Mouse (Mus musculus): ENCODE measurements at regions not wholly inside any gene's neighbourhood (a gene's known extent, or its start where the extent isn't known, plus 50 kb on each side); places are given as distances from the start of the nearest gene placed in this dataset.

DNA sequence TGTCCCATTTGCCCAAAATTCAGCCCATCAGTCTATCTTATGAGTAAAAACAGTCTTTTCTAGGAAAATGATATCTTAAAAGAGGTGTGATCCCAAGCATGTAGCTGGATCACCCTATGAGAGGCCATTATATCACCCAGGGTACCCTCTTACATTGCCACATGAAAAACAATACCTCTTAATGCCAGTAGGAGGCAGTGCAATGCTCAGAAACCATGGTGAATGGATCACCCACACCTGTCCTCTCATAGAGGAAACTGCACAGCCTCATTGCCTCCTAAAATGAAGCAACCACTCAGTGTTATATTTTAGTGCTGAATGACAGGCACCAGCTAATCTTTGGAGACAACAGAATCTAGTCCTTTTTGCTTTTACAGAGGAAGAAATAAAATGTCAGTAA is 114.0 kb upstream of the Nxt1 start:
- DNase-seq (ENCODE audit: low read depth), result peak; percentile 5

DNA sequence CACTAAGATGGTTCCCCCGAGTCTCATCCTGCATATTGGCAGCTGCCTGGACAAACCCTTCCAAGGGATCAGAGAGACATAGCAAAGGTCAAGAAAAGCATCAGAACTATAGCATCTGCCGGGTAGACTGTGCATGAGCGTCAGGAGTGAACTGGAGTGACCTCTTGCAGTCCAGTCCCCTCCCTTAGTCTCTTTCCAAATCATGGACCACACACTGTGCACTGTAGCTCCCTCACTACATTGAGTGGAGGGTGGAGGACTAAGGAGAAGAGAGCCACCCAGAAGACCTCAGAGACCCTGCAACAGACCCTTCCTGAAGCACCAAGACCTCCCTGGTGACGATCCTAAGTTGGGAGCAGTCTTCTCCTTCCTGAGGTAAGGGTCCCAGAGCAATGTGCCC is 107.8 kb upstream of the Cd93 start:
- DNase-seq (ENCODE audit: low read depth), result no peak

DNA sequence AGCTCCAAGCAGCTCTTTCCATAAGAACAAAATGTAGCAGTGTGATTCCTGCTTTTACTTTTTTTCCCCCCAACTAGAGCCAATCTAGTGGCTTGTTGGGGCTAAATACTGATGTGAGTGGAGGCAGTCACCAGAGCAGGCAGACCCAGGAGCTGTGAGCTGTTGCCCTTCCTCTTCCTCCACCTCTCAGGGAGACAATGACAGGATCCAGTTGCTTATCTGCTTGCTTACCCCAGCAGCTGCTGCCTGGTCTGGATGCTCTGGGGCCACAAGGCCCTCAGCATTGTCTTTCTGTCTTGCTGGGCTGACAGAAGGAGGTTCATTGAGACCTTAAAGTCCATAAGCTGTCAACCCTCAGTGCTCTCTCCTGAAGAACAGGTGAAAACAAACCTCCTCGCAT is 106.3 kb upstream of the Cd93 start:
- no peak for DNase-seq (ENCODE audit: low read depth)

DNA sequence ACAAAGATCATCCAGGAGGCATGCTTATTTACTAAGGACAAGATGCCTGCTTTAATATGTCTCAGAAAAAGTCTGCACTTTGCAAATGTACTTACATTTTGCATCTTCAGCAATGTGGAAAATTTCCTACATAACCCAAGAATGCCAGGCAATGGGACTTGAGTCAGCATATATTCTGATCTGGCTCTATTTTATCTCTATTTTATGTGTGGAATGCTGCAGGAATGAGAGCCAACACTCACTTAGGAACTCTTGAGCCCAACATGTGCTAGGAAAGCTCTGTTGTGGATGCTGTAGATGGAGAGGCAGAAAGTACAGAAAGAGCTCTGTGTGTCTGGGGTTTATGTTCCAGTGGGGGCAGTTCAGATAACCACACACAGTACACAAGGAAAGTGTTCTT is 99.0 kb upstream of the Cd93 start:
- DNase-seq (ENCODE audit: low read depth), result no peak

DNA sequence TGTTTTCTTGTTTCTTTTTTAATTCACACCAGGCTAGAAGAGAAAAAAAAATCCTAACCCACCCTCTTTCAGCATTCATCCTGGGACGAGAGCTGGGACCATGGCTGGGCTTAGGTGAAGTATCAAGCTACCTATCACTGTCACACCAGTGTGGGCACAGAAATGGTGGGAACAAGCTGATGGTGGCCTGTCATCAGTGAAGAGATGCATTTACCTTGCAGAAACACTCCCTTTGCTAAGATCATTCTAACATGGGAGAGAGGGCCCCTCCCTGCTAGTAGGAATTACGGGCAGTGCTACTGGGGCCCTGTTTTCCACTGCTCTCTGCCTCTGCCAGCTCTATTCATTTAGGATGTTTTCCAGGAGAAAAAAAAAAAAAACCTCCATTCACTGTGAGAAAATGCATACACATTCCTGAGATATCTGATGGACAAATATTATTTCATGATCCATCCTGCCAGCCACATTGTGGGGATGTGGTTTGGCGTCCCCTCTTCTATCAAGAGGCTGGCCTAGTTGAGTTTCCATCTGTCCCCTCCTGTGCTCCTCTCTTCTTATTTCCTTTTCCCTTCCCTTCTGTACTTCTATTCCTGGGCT is 94.6 kb upstream of the Cd93 start:
- DNase-seq (ENCODE audit: low read depth), result no peak

DNA sequence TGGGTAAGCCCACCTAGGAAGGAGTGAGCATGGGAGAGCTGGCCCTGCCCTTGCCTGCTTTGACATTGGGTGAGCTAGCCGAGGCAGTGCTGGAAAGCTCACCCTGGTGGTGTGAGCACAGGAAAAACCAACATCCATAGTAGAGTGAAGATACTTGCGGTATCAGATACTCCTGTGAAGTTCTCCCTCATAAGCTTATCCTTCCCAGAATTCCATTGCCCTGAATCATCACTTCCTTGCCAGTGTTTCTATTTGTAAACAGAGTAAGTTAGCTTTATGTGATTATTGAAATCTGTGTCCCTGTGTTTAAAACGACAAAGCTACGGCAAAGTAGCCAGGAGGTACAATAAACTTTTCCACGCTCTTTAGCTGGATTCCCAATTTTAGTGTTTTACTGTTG is 93.9 kb upstream of the Cd93 start:
- no peak for DNase-seq (ENCODE audit: low read depth)

DNA sequence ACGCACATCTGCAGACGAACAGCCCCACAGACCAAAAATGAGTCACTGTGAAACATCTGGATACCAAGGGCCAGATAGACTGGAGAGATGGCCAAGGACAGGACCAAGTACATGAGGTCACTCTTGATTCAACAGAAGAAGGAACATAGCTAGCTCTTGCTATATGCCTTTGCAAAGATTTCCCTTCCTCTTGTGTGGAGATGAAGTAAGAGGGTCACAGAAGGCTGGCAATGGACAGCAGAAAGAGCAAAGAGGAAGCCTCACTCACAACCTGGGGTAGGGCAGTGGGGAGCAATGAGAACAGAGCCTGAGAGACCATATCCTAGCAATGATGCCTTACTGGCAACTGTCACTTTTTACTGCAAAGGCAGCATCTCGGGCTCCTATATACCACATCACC is 93.2 kb upstream of the Cd93 start:
- no peak for DNase-seq (ENCODE audit: low read depth)

DNA sequence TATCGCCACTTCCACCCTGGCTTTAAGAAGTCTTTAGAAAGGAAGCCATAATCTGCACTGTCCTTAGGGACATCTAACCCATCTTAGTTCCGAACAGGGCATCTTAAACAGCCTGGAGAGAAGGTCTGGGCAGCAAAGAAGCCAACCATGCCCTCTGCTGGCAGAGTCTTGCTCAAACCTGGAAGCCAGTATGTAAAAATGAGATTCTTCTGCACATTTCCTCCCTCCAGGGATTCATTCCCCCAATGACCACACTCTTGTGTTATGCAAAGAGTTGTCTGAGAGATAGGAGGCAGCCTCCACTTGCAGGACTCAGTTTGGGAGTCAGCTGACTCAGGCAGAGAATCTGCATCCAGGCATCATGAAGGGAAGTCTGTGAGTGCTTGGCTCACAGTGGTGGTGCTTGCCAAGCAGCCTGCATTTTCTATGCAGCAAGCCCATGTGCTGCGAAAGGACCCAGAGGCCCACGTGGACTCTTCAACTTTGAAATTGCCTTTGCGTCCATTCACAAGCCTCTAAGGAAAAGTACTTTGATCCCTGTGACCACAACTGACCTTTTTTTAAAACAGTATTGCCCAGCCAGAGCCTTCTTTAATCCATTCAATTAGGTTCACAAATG is 92.3 kb upstream of the Cd93 start:
- DNase-seq (ENCODE audit: low read depth), result no peak

DNA sequence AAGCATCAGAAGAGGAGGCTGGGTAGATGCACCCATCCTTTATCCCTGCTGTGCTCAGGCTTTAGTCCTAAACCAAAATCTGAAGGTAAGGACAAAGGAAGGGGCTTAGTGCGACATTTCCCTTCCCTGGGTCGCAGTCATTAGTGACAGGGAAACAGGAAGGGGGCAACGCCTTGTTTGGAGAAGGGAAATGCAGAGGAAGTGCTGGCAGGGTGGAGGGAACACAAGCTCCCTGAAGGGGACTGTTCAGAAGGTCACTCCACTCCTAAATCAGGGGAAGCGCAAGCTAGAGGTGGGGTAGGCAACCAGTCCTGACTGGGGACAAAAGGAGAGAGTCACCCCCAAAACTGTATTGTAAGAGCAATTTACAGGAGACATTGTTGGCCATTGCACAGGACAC is 88.7 kb upstream of the Cd93 start:
- no peak for DNase-seq (ENCODE audit: low read depth)

DNA sequence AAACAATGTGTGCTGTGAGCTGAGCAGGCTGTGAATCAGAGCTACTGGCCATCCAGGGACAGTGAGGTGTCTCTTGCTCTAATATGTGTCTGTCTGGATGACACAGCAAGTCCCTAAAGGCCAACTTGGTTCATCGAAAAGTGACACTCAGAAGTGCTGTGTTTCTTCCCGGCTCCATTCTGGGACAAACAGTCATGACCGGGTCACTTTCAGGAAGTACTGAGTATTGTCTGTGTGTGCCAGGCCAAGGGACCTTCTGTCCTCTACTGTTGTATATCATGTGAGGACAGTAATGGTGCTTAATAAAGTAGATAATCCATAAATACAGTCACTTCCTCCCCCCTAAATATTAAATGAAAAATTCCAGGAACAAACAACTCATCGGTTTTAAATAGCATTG is 87.2 kb upstream of the Cd93 start:
- no peak for DNase-seq (ENCODE audit: low read depth)

DNA sequence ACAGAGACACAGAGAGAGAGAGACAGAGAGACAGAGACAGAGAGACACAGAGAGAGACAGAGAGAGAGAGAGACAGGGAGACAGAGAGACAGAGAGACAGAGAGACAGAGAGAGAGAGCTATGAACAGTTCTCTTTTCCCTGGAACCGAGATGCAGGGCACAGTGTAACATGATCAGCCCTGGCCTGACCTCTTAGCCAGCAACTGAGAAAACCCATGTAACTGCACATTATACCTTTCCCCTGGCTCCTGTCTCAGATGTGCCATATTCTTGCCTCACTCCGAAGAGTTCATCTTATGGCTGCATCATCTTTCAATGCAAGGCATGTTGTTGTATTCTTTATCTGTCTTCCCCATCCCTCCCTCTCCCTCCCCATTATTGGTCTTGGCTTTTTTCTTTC is 86.5 kb upstream of the Cd93 start:
- no peak for DNase-seq (ENCODE audit: low read depth)

DNA sequence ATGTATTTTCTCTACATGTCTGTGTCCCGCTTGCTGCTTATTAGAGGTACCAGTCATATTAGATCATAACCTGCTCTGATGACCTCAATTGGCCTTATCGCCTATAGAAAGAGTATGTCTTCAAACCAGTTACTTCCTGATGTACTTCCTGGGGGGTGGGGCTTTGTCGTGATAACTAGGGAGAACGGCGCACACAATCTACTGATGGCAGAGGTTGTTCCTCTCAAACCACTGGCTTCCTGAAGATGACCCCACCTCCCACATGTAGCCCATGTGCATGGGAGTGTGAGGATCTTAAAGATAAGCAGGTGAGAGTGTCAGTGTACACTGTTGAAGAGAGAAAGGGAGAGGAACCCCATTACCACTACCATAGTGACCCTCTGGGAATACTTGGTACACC is 84.4 kb upstream of the Cd93 start:
- DNase-seq (ENCODE audit: low read depth), result no peak

DNA sequence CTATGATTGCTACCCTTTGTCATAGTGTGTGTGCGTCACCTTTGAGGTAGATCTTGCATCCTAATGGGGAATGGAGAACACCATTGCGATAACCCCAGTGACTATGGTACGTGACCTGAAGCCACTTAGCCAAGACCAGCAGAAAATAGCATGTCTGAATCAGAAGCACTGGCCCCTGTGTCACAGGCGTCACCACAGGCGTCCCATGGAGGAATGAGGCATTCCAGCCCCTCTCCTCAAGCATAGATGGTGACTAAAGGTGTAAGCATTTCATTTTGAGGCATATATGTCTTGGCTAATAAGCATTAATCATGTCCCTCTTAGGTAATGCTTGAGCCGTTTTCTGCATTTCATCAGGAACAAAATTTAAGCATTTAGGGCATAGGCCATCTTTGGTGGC is 82.1 kb upstream of the Cd93 start:
- no peak for DNase-seq (ENCODE audit: low read depth)

DNA sequence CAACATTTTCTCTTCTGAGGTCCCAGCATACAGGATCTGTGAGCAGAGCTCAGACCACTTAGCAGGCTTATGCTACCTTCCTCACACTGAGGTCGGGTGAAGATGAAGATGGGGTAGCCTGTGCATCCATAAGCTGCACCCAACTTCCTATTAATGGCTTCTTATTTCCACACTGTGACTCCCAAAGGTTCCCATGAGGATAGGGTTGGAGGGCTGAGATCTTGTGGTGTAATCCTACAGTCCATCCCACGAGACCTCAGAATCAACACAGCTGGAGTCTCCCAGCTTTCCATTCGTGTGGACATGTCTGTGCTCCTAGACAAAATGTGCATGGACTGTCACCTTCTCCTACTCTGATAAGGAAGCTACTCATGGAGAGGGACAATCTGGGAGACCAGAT is 80.0 kb upstream of the Cd93 start:
- no peak for DNase-seq (ENCODE audit: low read depth)

DNA sequence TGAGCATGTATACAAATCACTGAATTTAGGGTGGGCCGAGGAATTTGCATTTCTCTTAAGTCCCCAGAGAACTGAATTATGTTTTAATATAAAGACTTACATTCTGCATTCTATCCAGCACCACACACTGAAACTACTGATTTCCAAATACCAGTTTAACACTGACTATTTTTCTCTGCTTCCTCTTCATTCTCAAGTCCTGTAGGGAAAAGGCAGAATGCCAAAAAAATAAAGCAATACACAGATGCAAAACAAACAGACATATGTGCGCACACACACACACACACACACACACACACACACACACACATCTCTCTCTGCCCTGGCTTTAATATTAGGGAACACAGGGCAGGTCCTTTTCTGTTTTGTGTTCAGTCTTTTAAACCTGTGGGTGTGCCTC is 79.6 kb upstream of the Cd93 start:
- DNase-seq (ENCODE audit: low read depth), result no peak

DNA sequence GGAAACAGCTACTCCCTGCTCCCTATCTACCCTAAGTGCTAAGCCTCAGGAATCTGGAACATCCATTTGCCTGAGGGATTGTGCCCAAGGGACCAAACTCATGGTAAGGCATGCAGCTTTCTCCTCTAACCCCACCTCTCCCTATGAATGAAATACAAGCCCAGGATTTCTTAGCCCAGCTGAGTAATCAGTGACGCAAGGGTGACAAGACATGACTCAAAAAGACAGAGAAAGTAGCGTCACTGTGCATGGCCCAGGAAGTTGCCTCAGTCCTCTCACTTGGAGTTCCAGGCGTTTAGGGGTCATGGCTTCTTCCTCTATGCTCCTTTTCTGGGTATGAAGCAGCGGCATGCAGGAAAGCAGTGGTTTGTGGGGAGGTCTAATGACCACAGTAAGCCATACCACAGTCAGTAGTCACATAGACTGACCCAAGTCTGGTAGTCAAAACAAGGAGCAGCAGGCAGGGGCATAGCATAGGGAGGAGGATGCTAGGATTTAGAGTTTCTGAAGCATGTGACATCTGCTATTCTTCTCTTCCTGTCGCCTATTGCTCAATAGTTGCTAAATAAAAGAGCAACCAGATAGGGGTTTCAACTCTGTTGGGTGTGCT is 78.7 kb upstream of the Cd93 start:
- DNase-seq (ENCODE audit: low read depth), result no peak

DNA sequence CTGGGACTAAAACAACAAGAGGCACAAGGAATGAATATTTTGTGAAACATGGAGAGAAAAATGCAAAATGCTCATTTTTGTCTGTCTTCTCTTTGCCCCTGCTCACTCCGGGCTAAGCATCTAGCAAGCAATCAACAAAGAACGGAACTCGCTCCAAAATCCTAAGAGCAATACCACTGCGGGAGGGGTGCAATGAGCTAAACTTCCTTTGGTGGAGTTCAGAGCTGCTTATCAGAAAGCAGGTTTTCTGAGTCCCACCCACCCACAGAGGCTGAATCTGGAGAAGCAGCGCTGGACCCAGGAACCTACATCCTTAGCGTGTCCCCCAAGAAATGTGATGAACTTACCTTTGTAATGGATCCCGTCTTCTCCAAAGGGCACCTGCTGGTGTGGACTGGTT is 76.9 kb upstream of the Cd93 start:
- DNase-seq (ENCODE audit: low read depth), result no peak

DNA sequence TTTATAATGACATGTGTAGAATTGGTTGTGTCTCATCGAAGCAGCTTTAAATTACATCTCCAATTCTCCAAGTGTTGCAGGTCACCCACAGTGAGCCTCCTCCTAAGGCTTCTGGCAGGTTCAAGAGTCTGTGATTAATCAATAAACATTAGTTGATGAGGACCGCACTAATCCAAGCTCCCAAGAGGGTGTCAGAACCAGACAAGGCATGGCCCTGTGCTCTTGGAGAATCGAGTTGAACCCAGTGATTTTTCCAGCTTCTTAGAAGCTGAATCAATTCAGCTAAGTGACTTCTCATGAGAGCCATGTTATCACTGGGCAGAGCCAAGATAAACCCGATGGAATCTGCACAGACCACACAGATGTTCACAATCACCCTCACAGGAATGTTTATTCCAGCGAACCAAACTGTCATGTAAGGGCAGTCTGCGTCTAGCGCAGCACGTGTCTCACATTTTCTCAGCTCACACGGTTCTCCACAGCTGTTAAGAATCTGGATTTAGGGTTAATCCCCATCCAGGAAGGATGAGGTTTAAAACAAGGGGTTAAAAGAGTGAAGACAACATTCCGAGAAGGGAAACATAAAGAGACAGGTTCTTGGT is 76.4 kb upstream of the Cd93 start:
- DNase-seq (ENCODE audit: low read depth), result no peak

DNA sequence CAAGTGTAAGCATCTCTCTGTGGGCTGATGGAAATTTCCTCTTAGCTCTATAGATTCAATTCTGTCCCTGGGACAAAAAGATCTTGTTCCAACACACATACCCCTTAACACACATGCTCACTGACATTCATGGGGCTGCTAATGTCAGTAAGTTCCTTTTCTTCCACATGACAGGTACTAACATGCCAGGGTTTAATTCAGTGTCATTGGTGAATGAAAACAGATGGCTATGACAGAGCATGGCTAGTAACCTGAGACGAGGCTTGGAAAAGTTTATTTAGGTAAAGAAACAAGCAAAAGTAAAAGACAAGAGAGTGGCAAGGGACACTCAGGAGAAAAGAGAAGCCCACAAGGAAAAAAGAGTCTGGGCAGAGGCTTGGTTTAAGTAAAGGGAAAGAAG is 74.5 kb upstream of the Cd93 start:
- no peak for DNase-seq (ENCODE audit: low read depth)

DNA sequence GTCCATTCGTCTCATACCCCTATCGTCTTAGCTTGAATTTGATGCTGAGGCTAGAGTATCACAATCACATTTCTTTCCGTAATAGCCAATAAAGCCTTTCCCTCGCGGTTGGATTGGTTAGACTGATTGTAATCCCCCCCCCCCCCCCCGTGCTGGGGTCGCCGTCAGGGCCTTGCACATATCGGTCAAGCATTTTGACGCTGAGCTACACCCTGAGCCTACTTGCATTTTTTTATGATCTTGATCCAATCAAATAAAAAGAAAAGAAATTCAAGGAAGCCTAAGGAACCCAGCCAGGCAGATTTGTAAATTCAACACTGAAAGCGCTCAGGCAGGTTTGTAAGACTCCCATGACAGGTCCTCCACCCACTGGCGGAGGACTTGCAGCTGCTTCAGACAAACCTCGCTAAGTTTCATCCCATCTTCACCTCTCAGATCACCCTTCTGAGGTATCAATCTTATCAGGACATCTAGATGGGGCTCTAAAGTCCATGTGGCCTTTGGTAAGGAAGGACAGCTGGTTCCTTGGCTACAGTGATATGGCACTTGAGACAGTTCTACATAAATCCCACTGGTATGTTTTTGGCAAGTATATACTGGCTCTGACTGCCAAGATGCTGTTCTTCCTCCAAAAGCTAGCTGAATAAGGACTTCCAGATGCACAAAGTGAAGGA is 66.8 kb upstream of the Cd93 start:
- DNase-seq (ENCODE audit: low read depth), result no peak

DNA sequence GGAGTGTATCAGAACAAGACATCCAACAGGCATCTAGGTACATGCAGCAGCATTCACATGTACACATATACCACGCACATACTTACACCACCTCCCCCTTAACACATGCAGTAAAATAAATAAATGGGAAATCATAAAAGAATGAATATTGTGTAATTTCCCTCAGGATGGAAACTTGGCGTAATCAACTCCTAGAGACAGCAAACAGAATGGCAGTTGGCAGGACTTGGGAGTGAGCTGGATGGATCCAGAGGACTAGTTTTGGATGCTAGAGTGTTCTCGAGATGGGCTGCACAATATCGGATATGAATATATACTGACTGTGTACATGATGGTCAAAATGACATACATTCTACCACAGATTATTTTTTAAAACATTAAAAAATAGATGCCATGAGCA is 66.0 kb upstream of the Cd93 start:
- DNase-seq (ENCODE audit: low read depth), result no peak

DNA sequence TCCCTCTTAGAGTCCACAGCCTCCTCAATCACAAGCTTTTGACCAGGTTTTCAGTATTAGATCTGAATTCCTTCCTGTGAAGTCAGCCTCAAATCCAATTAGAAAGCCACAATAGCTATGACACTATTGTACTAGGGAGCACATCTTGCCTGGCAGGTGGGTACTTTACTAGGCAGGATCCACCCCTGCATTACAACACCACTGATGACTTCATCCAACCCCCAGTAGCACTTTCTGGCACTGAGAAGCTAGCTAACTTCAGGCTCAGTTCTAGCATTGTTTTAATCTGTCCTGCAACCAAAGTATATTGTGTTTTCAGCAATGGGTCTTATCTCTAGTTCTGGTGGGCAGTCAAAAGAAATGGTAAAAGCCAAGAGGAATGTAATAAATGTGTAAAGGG is 64.2 kb upstream of the Cd93 start:
- no peak for DNase-seq (ENCODE audit: low read depth)

DNA sequence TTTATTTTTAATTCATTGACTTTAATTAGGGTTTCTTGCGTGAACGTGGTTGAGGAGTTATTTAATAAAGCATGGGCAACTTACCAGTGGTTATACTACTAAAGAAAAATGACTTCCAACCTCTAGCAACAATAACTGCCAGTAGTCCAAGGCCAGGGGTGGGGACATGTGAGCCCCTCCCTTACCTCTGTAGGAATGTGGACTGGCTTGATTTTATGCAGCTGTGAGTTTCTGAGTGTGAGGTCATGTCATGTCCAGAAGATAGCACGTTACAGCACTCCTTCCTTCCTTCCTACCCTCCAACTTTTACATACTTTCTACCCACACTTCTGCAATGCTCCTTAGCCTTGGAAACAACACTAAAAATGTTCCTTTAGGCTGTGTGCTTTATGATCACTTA is 63.6 kb upstream of the Cd93 start:
- no peak for DNase-seq (ENCODE audit: low read depth)

Measured in naive thymus-derived CD4-positive, alpha-beta T cell, adult 2 months (primary cell).